Mouse (Mus musculus): Measurements from ENCODE around the gene D630023F18Rik. TPM values are rescaled to one million over a fixed set of nuclear protein-coding genes. Genes with fewer than 3 reads are reported as not detected.

D630023F18Rik gene
- total and polyA plus RNA-seq, 2 experiments from 2014 or later = 5.0 to 8.6 TPM

- H3K9ac ChIP-seq (replicated peaks; ENCODE audit: low read length) = peak overlapping the region; percentile 35; the same call in 1 of the 2 replicates
- H3K4me1 ChIP-seq (ENCODE audit: insufficient read depth, low read length) = no peaks in the 10 kb centered on the region
- TF ChIP-seq CTCF (IDR thresholded peaks at IDR 0.05; ENCODE audit: low read depth) = no peak
- H3K27me3 ChIP-seq (ENCODE audit: insufficient read depth, low read length) = no peaks in the 10 kb centered on the region
- ATAC-seq (0 out of 2 replicates have a peak, but pooled peaks have one; percentile 16), DNase-seq (ENCODE audit: low spot score) (no peak)
- H3K9me3 ChIP-seq (ENCODE audit: low read length) = no peaks in the 10 kb centered on the region
- 44% methylated on average over 14 of the region's 14 CpGs for WGBS
- 0 out of 2 replicates have a peak overlapping the region, but pooled peaks have one; percentile 1 for H3K27ac ChIP-seq
- H3K4me2 ChIP-seq (ENCODE audit: low read depth, low read length) = peak overlapping the region; percentile 48
- H3K4me3 ChIP-seq (ENCODE audit: low read length) = 0 out of 2 replicates have a peak overlapping the region, but pooled peaks have one; percentile 11
- no peaks in the 10 kb centered on the region for H3K36me3 ChIP-seq (ENCODE audit: insufficient read depth, low read length)
Measured at GRCm38 (mm10) chr1:65112807-65113196, 10.2 kb downstream of the D630023F18Rik start.

- H3K9ac ChIP-seq (replicated peaks; ENCODE audit: low read length) = peak overlapping the region; percentile 35; the same call in 1 of the 2 replicates
- 0 out of 2 replicates have a peak overlapping the region, but pooled peaks have one; percentile 11 for H3K4me3 ChIP-seq (ENCODE audit: low read length)
- H3K9me3 ChIP-seq (ENCODE audit: low read length) = no peaks in the 10 kb centered on the region
- no peaks in the 10 kb centered on the region for H3K27me3 ChIP-seq (ENCODE audit: insufficient read depth, low read length)
- H3K36me3 ChIP-seq (ENCODE audit: insufficient read depth, low read length) = no peaks in the 10 kb centered on the region
- peak; percentile 93 for TF ChIP-seq CTCF (IDR thresholded peaks at IDR 0.05; ENCODE audit: low read depth)
- WGBS = 10% methylated on average over 8 of the region's 8 CpGs
- no peaks in the 10 kb centered on the region for H3K4me1 ChIP-seq (ENCODE audit: insufficient read depth, low read length)
- 0 out of 2 replicates have a peak overlapping the region, but pooled peaks have one; percentile 1 for H3K27ac ChIP-seq
- DNase-seq (ENCODE audit: low spot score) (peak; percentile 92), ATAC-seq (peak; percentile 90)
- H3K4me2 ChIP-seq (ENCODE audit: low read depth, low read length) = peak overlapping the region; percentile 48
Measured at GRCm38 (mm10) chr1:65112031-65112806, 10.8 kb downstream of the D630023F18Rik start.

- Histone ChIP-seq H3K36me3 (ENCODE audit: insufficient read depth, low read length) (no peaks in the 10 kb centered on the region), H3K4me3 (ENCODE audit: low read length) (no peak overlapping the region), H3K4me1 (ENCODE audit: insufficient read depth, low read length) (no peaks in the 10 kb centered on the region), H3K4me2 (ENCODE audit: low read depth, low read length) (no peak overlapping the region), H3K27me3 (ENCODE audit: insufficient read depth, low read length) (no peaks in the 10 kb centered on the region), H3K27ac (no peak overlapping the region), H3K9me3 (ENCODE audit: low read length) (no peaks in the 10 kb centered on the region), H3K9ac (replicated peaks; ENCODE audit: low read length) (no peak overlapping the region)
- WGBS = 78% methylated on average over 25 of the region's 25 CpGs
- no peak for TF ChIP-seq CTCF (IDR thresholded peaks at IDR 0.05; ENCODE audit: low read depth)
- ATAC-seq (no peak), DNase-seq (ENCODE audit: low spot score) (no peak)
Measured at GRCm38 (mm10) chr1:65109756-65110435, 13.1 kb downstream of the D630023F18Rik start.

GRCm38 (mm10) chr1:65109196-65109595, 13.8 kb downstream of the D630023F18Rik start:
- H3K27me3 ChIP-seq (ENCODE audit: insufficient read depth, low read length) = no peaks in the 10 kb centered on the region
- no peak overlapping the region for H3K4me3 ChIP-seq (ENCODE audit: low read length)
- WGBS = 89% methylated on average over 8 of the region's 8 CpGs
- no peaks in the 10 kb centered on the region for H3K4me1 ChIP-seq (ENCODE audit: insufficient read depth, low read length)
- DNase-seq (ENCODE audit: low spot score) (no peak), ATAC-seq (no peak)
- TF ChIP-seq CTCF (IDR thresholded peaks at IDR 0.05; ENCODE audit: low read depth) = no peak
- H3K4me2 ChIP-seq (ENCODE audit: low read depth, low read length) = no peak overlapping the region
- H3K9me3 ChIP-seq (ENCODE audit: low read length) = no peaks in the 10 kb centered on the region
- no peaks in the 10 kb centered on the region for H3K36me3 ChIP-seq (ENCODE audit: insufficient read depth, low read length)
- H3K9ac ChIP-seq (replicated peaks; ENCODE audit: low read length) = no peak overlapping the region
- no peak overlapping the region for H3K27ac ChIP-seq

- no peak overlapping the region for H3K4me2 ChIP-seq (ENCODE audit: low read depth, low read length)
- no peak overlapping the region for H3K27ac ChIP-seq
- H3K4me1 ChIP-seq (ENCODE audit: insufficient read depth, low read length) = no peaks in the 10 kb centered on the region
- no peak for TF ChIP-seq CTCF (IDR thresholded peaks at IDR 0.05; ENCODE audit: low read depth)
- H3K4me3 ChIP-seq (ENCODE audit: low read length) = no peak overlapping the region
- WGBS = 90% methylated on average over 10 of the region's 10 CpGs
- ATAC-seq = no peak
- no peaks in the 10 kb centered on the region for H3K27me3 ChIP-seq (ENCODE audit: insufficient read depth, low read length)
- H3K36me3 ChIP-seq (ENCODE audit: insufficient read depth, low read length) = no peaks in the 10 kb centered on the region
- H3K9me3 ChIP-seq (ENCODE audit: low read length) = no peaks in the 10 kb centered on the region
- DNase-seq (ENCODE audit: low spot score) = no peak
- no peak overlapping the region for H3K9ac ChIP-seq (replicated peaks; ENCODE audit: low read length)
Measured at GRCm38 (mm10) chr1:65107654-65108279, 15.2 kb downstream of the D630023F18Rik start.

- no peak for TF ChIP-seq CTCF (IDR thresholded peaks at IDR 0.05; ENCODE audit: low read depth)
- Histone ChIP-seq H3K4me3 (ENCODE audit: low read length) (no peak within 1 kb of the TSS), H3K4me2 (ENCODE audit: low read depth, low read length) (no peak within 1 kb of the TSS), H3K4me1 (ENCODE audit: insufficient read depth, low read length) (no peaks in the 10 kb centered on the region), H3K27ac (no peak within 1 kb of the TSS), H3K9me3 (ENCODE audit: low read length) (no peaks in the 10 kb centered on the region), H3K9ac (replicated peaks; ENCODE audit: low read length) (no peak within 1 kb of the TSS), H3K27me3 (ENCODE audit: insufficient read depth, low read length) (no peaks in the 10 kb centered on the region), H3K36me3 (ENCODE audit: insufficient read depth, low read length) (no peaks in the 10 kb centered on the region)
- 81% methylated on average over 11 of the region's 11 CpGs for WGBS
- ATAC-seq (no peak), DNase-seq (ENCODE audit: low spot score) (no peak)
Measured at GRCm38 (mm10) chr1:65103273-65103672, 19.7 kb downstream of the D630023F18Rik start, which contains the start of gene Cryga. Gene Cryga (minus strand): TSS chr1:65103373.
